In genomic region chr8:108910843-108911242, GRCm38 (mm10) we compare ENCODE assay signal across 9 mouse cellular contexts.
A peak's percentile ranks its signal among the peaks of the same experiment; 100 is the strongest.
DNase-seq lines count a peak whose midpoint lies in the region; ATAC-seq and TF ChIP-seq lines count a peak whose summit lies in the region.
"Had no signal": no experiment of that assay in that cellular context is flagged by ENCODE, and none has a peak within 500 bp of the region (broad histone marks: within the 10 kb centered on the region; RNA-seq: fewer than 3 reads in every experiment).

No protein-coding gene starts in this region.

- no peaks in the 10 kb centered on the region for H3K79me2 ChIP-seq in CH12.LX (replicated peaks; ENCODE audit: control insufficient read depth, extremely low read depth, insufficient read depth, poor library complexity, severe bottlenecking)

- TF ChIP-seq POLR2A in CH12.LX (IDR thresholded peaks at IDR 0.05; ENCODE audit: low read depth, low read length): no peak

- TF ChIP-seq CTCF in CH12.LX (conservative IDR thresholded peaks at IDR 0.05 in 1 of 2, IDR thresholded peaks at IDR 0.05 in 1 of 2; ENCODE audit: low read depth in 2 of 2, low read length in 2 of 2): peak in 1 of 2 experiments; percentile 5; a peak in 1 of 4 replicates

- TF ChIP-seq EP300 in CH12.LX (IDR thresholded peaks at IDR 0.05; ENCODE audit: low read length): peak; percentile 46; the same call in 1 of the 2 replicates

- H3K4me3 ChIP-seq in forebrain, embryonic 12.5 days (replicated peaks): no peak overlapping the region
- no peak overlapping the region for H3K4me3 ChIP-seq in forebrain, embryonic 11.5 days (ENCODE audit: low read depth, low read length)
- peak overlapping the region in 1 of 3 experiments; percentile 38 for H3K4me3 ChIP-seq in CH12.LX (replicated peaks in 1 of 3; ENCODE audit: low read depth in 2 of 3, low read length in 2 of 3, poor library complexity in 1 of 3)
- no peak overlapping the region for H3K4me3 ChIP-seq in heart, embryonic 13.5 days
- no peak overlapping the region for H3K4me3 ChIP-seq in liver, embryonic 16.5 days (ENCODE audit: low read depth, low read length)
- H3K4me3 ChIP-seq: liver, embryonic 13.5 days had no signal

- H3K27ac ChIP-seq in forebrain, embryonic 12.5 days: 0 out of 2 replicates have a peak overlapping the region, but pooled peaks have one; percentile 53
- no peak overlapping the region for H3K27ac ChIP-seq in forebrain, embryonic 11.5 days (ENCODE audit: low read depth, low read length)
- no peak overlapping the region for H3K27ac ChIP-seq in CH12.LX (ENCODE audit: insufficient read depth, low read depth)
- H3K27ac ChIP-seq in heart, embryonic 13.5 days (replicated peaks): peak overlapping the region; percentile 70
- H3K27ac ChIP-seq in liver, embryonic 16.5 days (ENCODE audit: low read length): 0 out of 2 replicates have a peak overlapping the region, but pooled peaks have one; percentile 24
- H3K27ac ChIP-seq: liver, embryonic 13.5 days had no signal

- H3K36me3 ChIP-seq in forebrain, embryonic 12.5 days (replicated peaks): no peaks in the 10 kb centered on the region
- H3K36me3 ChIP-seq in forebrain, embryonic 11.5 days (ENCODE audit: control insufficient read depth, insufficient read depth, low read length): no peaks in the 10 kb centered on the region
- H3K36me3 ChIP-seq in CH12.LX (replicated peaks in 1 of 2; ENCODE audit: control insufficient read depth in 1 of 2, insufficient read depth in 1 of 2, low read length in 1 of 2): no peaks in the 10 kb centered on the region
- no peaks in the 10 kb centered on the region for H3K36me3 ChIP-seq in heart, embryonic 13.5 days
- no peaks in the 10 kb centered on the region for H3K36me3 ChIP-seq in liver, embryonic 16.5 days (ENCODE audit: control insufficient read depth, insufficient read depth)
- H3K36me3 ChIP-seq: liver, embryonic 13.5 days had no signal

- no peak overlapping the region for H3K9ac ChIP-seq in forebrain, embryonic 12.5 days
- no peak overlapping the region for H3K9ac ChIP-seq in forebrain, embryonic 11.5 days (ENCODE audit: low read length)
- H3K9ac ChIP-seq in CH12.LX (ENCODE audit: insufficient read depth, low read depth): no peak overlapping the region
- H3K9ac ChIP-seq in heart, embryonic 13.5 days: peak overlapping the region; percentile 50; the same call in 1 of the 2 replicates
- H3K9ac ChIP-seq in liver, embryonic 16.5 days (ENCODE audit: low read depth, low read length): no peak overlapping the region
- H3K9ac ChIP-seq: liver, embryonic 13.5 days had no signal

- TF ChIP-seq RAD21 in CH12.LX (IDR thresholded peaks at IDR 0.05; ENCODE audit: low read depth, low read length): no peak

- H3K27me3 ChIP-seq in forebrain, embryonic 12.5 days: no peaks in the 10 kb centered on the region
- H3K27me3 ChIP-seq in forebrain, embryonic 11.5 days (ENCODE audit: control insufficient read depth, insufficient read depth, low read length): no peaks in the 10 kb centered on the region; the same call in 1 of the 2 replicates
- H3K27me3 ChIP-seq in CH12.LX (replicated peaks): no peaks in the 10 kb centered on the region
- H3K27me3 ChIP-seq in heart, embryonic 13.5 days (replicated peaks): no peaks in the 10 kb centered on the region
- no peaks in the 10 kb centered on the region for H3K27me3 ChIP-seq in liver, embryonic 16.5 days (ENCODE audit: control insufficient read depth, insufficient read depth, low read depth, low read length)
- H3K27me3 ChIP-seq: liver, embryonic 13.5 days had no signal

- peaks cover 45% of the 10 kb centered on the region for H3K4me1 ChIP-seq in forebrain, embryonic 12.5 days
- H3K4me1 ChIP-seq in forebrain, embryonic 11.5 days (replicated peaks; ENCODE audit: control insufficient read depth, insufficient read depth, low read length): peaks cover 8% of the 10 kb centered on the region
- peaks cover 5 to 7% of the 10 kb centered on the region in 2 experiments for H3K4me1 ChIP-seq in CH12.LX (ENCODE audit: control insufficient read depth in 1 of 2, insufficient read depth in 2 of 2)
- peaks cover 28% of the 10 kb centered on the region for H3K4me1 ChIP-seq in heart, embryonic 13.5 days
- H3K4me1 ChIP-seq in liver, embryonic 16.5 days (ENCODE audit: control insufficient read depth, low read depth, low read length): peaks cover 3% of the 10 kb centered on the region

- no peak for DNase-seq in forebrain, embryonic 11.5 days (ENCODE audit: low spot score)
- DNase-seq in CH12.LX (ENCODE audit: extremely low read depth): no peak
- DNase-seq in adipocyte (ENCODE audit: low spot score): no peak
- no peak for DNase-seq in kidney, postnatal 14 days
- DNase-seq in kidney, adult 18-20 months: no peak

- H3K4me2 ChIP-seq in forebrain, embryonic 12.5 days: no peak overlapping the region
- no peak overlapping the region for H3K4me2 ChIP-seq in forebrain, embryonic 11.5 days (ENCODE audit: low read depth, low read length, severe bottlenecking)
- H3K4me2 ChIP-seq in CH12.LX (ENCODE audit: insufficient read depth, low read depth, poor library complexity, severe bottlenecking): peak overlapping the region; percentile 66
- peak overlapping the region; percentile 26; the same call in 1 of the 2 replicates for H3K4me2 ChIP-seq in heart, embryonic 13.5 days
- no peak overlapping the region for H3K4me2 ChIP-seq in liver, embryonic 16.5 days (ENCODE audit: low read depth, low read length)
- H3K4me2 ChIP-seq: liver, embryonic 13.5 days had no signal

- dilution Hi-C loops in CH12.LX (cut with MboI; ENCODE audit: extremely low pct_ligation_motif_present, extremely low pct_unique_long_range_greater_than_20kb, low sequenced_read_pairs): no loop called here

- 78% methylated on average over 12 of the region's 12 CpGs for WGBS in forebrain, embryonic 12.5 days
- WGBS in forebrain, embryonic 11.5 days: 90% methylated on average over 12 of the region's 12 CpGs
- 41% methylated on average over 12 of the region's 12 CpGs for WGBS in heart, embryonic 13.5 days
- 61% methylated on average over 12 of the region's 12 CpGs for WGBS in liver, embryonic 16.5 days (ENCODE audit: insufficient replicate concordance)

- no peak for ATAC-seq in forebrain, embryonic 12.5 days (ENCODE audit: low FRiP score)
- no peak for ATAC-seq in forebrain, embryonic 11.5 days (replicated peaks; ENCODE audit: low FRiP score)
- ATAC-seq in heart, embryonic 13.5 days (ENCODE audit: extremely low read depth, insufficient number of reproducible peaks, low FRiP score, low TSS enrichment): no peak
- ATAC-seq in liver, embryonic 16.5 days (ENCODE audit: low read depth): peak; percentile 45; the same call in 1 of the 2 replicates

- no peaks in the 10 kb centered on the region for H3K9me3 ChIP-seq in forebrain, embryonic 12.5 days
- no peaks in the 10 kb centered on the region for H3K9me3 ChIP-seq in forebrain, embryonic 11.5 days (ENCODE audit: control insufficient read depth, low read length)
- no peaks in the 10 kb centered on the region for H3K9me3 ChIP-seq in CH12.LX (replicated peaks; ENCODE audit: low read length)
- no peaks in the 10 kb centered on the region for H3K9me3 ChIP-seq in heart, embryonic 13.5 days
- no peaks in the 10 kb centered on the region for H3K9me3 ChIP-seq in liver, embryonic 16.5 days (replicated peaks; ENCODE audit: control insufficient read depth, low read length)
- H3K9me3 ChIP-seq: liver, embryonic 13.5 days had no signal

- in situ Hi-C loops in CH12.LX (cut with MboI; ENCODE audit: low pct_ligation_motif_present, low pct_unique_long_range_greater_than_20kb, low sequenced_read_pairs): loop anchor here (25.0 kb wide), 1 partner anchor 324 kb away; no protein-coding TSS in a partner anchor

TF ChIP-seq in CH12.LX, 34 proteins besides CTCF, POLR2A, EP300 and RAD21:
- TF ChIP-seq ZNF384 (IDR thresholded peaks at IDR 0.05; ENCODE audit: low read depth, low read length): no peak
- TF ChIP-seq HCFC1 (IDR thresholded peaks at IDR 0.05; ENCODE audit: low read depth, low read length): no peak
- 0 out of 2 replicates have a peak, but pooled peaks have one; percentile 36 for TF ChIP-seq TCF12 (IDR thresholded peaks at IDR 0.05; ENCODE audit: low read depth, low read length)
- TF ChIP-seq IRF4 (IDR thresholded peaks at IDR 0.05; ENCODE audit: low read depth, low read length): peak; percentile 87
- no peak for TF ChIP-seq JUN (IDR thresholded peaks at IDR 0.05; ENCODE audit: insufficient read depth, low read depth, low read length)
- peak; percentile 65 for TF ChIP-seq BHLHE40 (IDR thresholded peaks at IDR 0.05; ENCODE audit: low read depth, low read length)

Comparison
In these comparisons a context has a peak if more than half of its experiments do, and no peak if none do; other contexts are left out.
1. H3K27ac ChIP-seq: peak in forebrain, embryonic 12.5 days (single experiment), heart, embryonic 13.5 days (single experiment) and liver, embryonic 16.5 days (single experiment); none in forebrain, embryonic 11.5 days (single experiment) and CH12.LX (single experiment).
2. H3K4me2 ChIP-seq: peak in CH12.LX (single experiment) and heart, embryonic 13.5 days (single experiment); none in forebrain, embryonic 12.5 days (single experiment), forebrain, embryonic 11.5 days (single experiment) and liver, embryonic 16.5 days (single experiment).